Mouse (Mus musculus): ENCODE measurements around the gene Arf6. TPM values are rescaled to one million over a fixed set of nuclear protein-coding genes. Genes with fewer than 3 reads are reported as not detected.

Gene Arf6
- polyA plus RNA-seq, 1 experiment from 2014 or later: 34.5 TPM

- no peak overlapping the region for H3K4me2 ChIP-seq (replicated peaks)
- H3K4me1 ChIP-seq (replicated peaks; ENCODE audit: control insufficient read depth, insufficient read depth, low read length): no peaks in the 10 kb centered on the region
- H3K9me3 ChIP-seq (ENCODE audit: control insufficient read depth, low read length): 0 out of 2 replicates have a peak, but pooled peaks cover 4% of the 10 kb centered on the region
- 79% methylated on average over 14 of the region's 14 CpGs for WGBS
- DNase-seq (ENCODE audit: low spot score): no peak
- no peak overlapping the region for H3K9ac ChIP-seq
- no peak overlapping the region for H3K27ac ChIP-seq
- H3K36me3 ChIP-seq (replicated peaks; ENCODE audit: control insufficient read depth, insufficient read depth): no peaks in the 10 kb centered on the region
- H3K4me3 ChIP-seq (replicated peaks; ENCODE audit: low read length): no peak overlapping the region
- no peaks in the 10 kb centered on the region for H3K27me3 ChIP-seq (ENCODE audit: control insufficient read depth, insufficient read depth, low read length)
- no peak for ATAC-seq (ENCODE audit: low FRiP score)
These were observed 47.2 kb downstream of the Arf6 start for GRCm38 (mm10) chr12:69419017-69419605.

- Histone ChIP-seq H3K4me3 (replicated peaks; ENCODE audit: low read length) (no peak overlapping the region), H3K4me2 (replicated peaks) (no peak overlapping the region), H3K9ac (no peak overlapping the region), H3K36me3 (replicated peaks; ENCODE audit: control insufficient read depth, insufficient read depth) (no peaks in the 10 kb centered on the region), H3K9me3 (ENCODE audit: control insufficient read depth, low read length) (0 out of 2 replicates have a peak, but pooled peaks cover 4% of the 10 kb centered on the region), H3K4me1 (replicated peaks; ENCODE audit: control insufficient read depth, insufficient read depth, low read length) (no peaks in the 10 kb centered on the region), H3K27ac (no peak overlapping the region), H3K27me3 (ENCODE audit: control insufficient read depth, insufficient read depth, low read length) (no peaks in the 10 kb centered on the region)
- WGBS: 95% methylated on average over 4 of the region's 4 CpGs
- ATAC-seq (ENCODE audit: low FRiP score) (no peak), DNase-seq (ENCODE audit: low spot score) (no peak)
These were observed 47.7 kb downstream of the Arf6 start for GRCm38 (mm10) chr12:69419606-69420005.

GRCm38 (mm10) chr12:69420716-69421115 lies 48.8 kb downstream of the Arf6 start:
- Histone ChIP-seq H3K27me3 (ENCODE audit: control insufficient read depth, insufficient read depth, low read length) (no peaks in the 10 kb centered on the region), H3K9ac (no peak overlapping the region), H3K9me3 (ENCODE audit: control insufficient read depth, low read length) (0 out of 2 replicates have a peak, but pooled peaks cover 4% of the 10 kb centered on the region), H3K4me2 (replicated peaks) (no peak overlapping the region), H3K4me3 (replicated peaks; ENCODE audit: low read length) (no peak overlapping the region), H3K27ac (no peak overlapping the region), H3K36me3 (replicated peaks; ENCODE audit: control insufficient read depth, insufficient read depth) (no peaks in the 10 kb centered on the region), H3K4me1 (replicated peaks; ENCODE audit: control insufficient read depth, insufficient read depth, low read length) (no peaks in the 10 kb centered on the region)
- DNase-seq (ENCODE audit: low spot score) (no peak), ATAC-seq (ENCODE audit: low FRiP score) (no peak)
- 81% methylated on average over 3 of the region's 3 CpGs for WGBS

GRCm38 (mm10) chr12:69422827-69423537 lies 51.0 kb downstream of the Arf6 start:
- no peak overlapping the region for H3K9ac ChIP-seq
- H3K4me2 ChIP-seq (replicated peaks): no peak overlapping the region
- H3K27ac ChIP-seq: no peak overlapping the region
- ATAC-seq (ENCODE audit: low FRiP score) (no peak), DNase-seq (ENCODE audit: low spot score) (no peak)
- H3K9me3 ChIP-seq (ENCODE audit: control insufficient read depth, low read length): 0 out of 2 replicates have a peak, but pooled peaks cover 4% of the 10 kb centered on the region
- 90% methylated on average over 20 of the region's 20 CpGs for WGBS
- no peaks in the 10 kb centered on the region for H3K4me1 ChIP-seq (replicated peaks; ENCODE audit: control insufficient read depth, insufficient read depth, low read length)
- no peaks in the 10 kb centered on the region for H3K27me3 ChIP-seq (ENCODE audit: control insufficient read depth, insufficient read depth, low read length)
- no peak overlapping the region for H3K4me3 ChIP-seq (replicated peaks; ENCODE audit: low read length)
- H3K36me3 ChIP-seq (replicated peaks; ENCODE audit: control insufficient read depth, insufficient read depth): no peaks in the 10 kb centered on the region

Small RNA genes lying within 50 kb of the gene (microRNA-seq; reads per million reads assigned to microRNA genes)
- gene Gm47299 (0.65 reads per million), gene Gm47305 (not detected)

Other genes starting within 250 kb of the Arf6 start
- 1,041 and 1,286 TPM in 2 replicates for gene Rps29, start 213.0 kb upstream of the Arf6 start, polyA plus RNA-seq (2014; fragmentation: Nextera tagmentation; extraction: Ambion mirVana)
- 2.2 and 4.7 TPM in 2 replicates for gene Lrr1, start 203.3 kb upstream of the Arf6 start, polyA plus RNA-seq (2014; fragmentation: Nextera tagmentation; extraction: Ambion mirVana)
- gene Rpl36al, start 188.1 kb upstream of the Arf6 start, polyA plus RNA-seq (2014; fragmentation: Nextera tagmentation; extraction: Ambion mirVana): 362 and 438 TPM in 2 replicates
- gene Mgat2, start 188.0 kb upstream of the Arf6 start, polyA plus RNA-seq (2014; fragmentation: Nextera tagmentation; extraction: Ambion mirVana): 41.1 and 45.4 TPM in 2 replicates
- 12.7 and 15.3 TPM in 2 replicates for gene Gm49383, start 175.0 kb upstream of the Arf6 start, polyA plus RNA-seq (2014; fragmentation: Nextera tagmentation; extraction: Ambion mirVana)
- gene Dnaaf2, start 173.7 kb upstream of the Arf6 start, polyA plus RNA-seq (2014; fragmentation: Nextera tagmentation; extraction: Ambion mirVana): 5.7 and 7.0 TPM in 2 replicates
- 10.4 and 12.5 TPM in 2 replicates for gene Gm49384, start 167.9 kb upstream of the Arf6 start, polyA plus RNA-seq (2014; fragmentation: Nextera tagmentation; extraction: Ambion mirVana)
- 4.2 and 4.5 TPM in 2 replicates for gene Pole2, start 144.0 kb upstream of the Arf6 start, polyA plus RNA-seq (2014; fragmentation: Nextera tagmentation; extraction: Ambion mirVana)
- gene Klhdc1, start 131.0 kb upstream of the Arf6 start, polyA plus RNA-seq (2014; fragmentation: Nextera tagmentation; extraction: Ambion mirVana): 13.7 and 17.2 TPM in 2 replicates
- 286 TPM in 2 replicates for gene Klhdc2, start 75.5 kb upstream of the Arf6 start, polyA plus RNA-seq (2014; fragmentation: Nextera tagmentation; extraction: Ambion mirVana)
- gene Nemf, start 15.0 kb upstream of the Arf6 start, polyA plus RNA-seq (2014; fragmentation: Nextera tagmentation; extraction: Ambion mirVana): 77.2 and 80.9 TPM in 2 replicates
- 1.4 and 1.7 TPM in 2 replicates for gene Gm9887, start 308 bp downstream of the Arf6 start, polyA plus RNA-seq (2014; fragmentation: Nextera tagmentation; extraction: Ambion mirVana)
- gene Vcpkmt, start 210.9 kb downstream of the Arf6 start, polyA plus RNA-seq (2014; fragmentation: Nextera tagmentation; extraction: Ambion mirVana): 22.9 and 24.4 TPM in 2 replicates

Data from hindbrain, embryonic 14.5 days (tissue).